ENCODE assay signal across 12 mouse cellular contexts in genomic region chr3:89187690-89188477, GRCm38 (mm10). TPM values are rescaled to one million over a fixed set of nuclear protein-coding genes. Genes with fewer than 3 reads are reported as not detected.
DNase-seq lines count a peak whose midpoint lies in the region; ATAC-seq and TF ChIP-seq lines count a peak whose summit lies in the region.
"Had no signal": no experiment of that assay in that cellular context is flagged by ENCODE, and none has a peak within 500 bp of the region (broad histone marks: within the 10 kb centered on the region; RNA-seq: fewer than 3 reads in every experiment).

No protein-coding gene starts in this region.

- no peaks in the 10 kb centered on the region for H3K27me3 ChIP-seq in kidney, embryonic 15.5 days
- peaks cover 41% of the 10 kb centered on the region for H3K27me3 ChIP-seq in E14TG2a.4 (ENCODE audit: insufficient read depth, low read length)
- H3K27me3 ChIP-seq: embryonic facial prominence, embryonic 15.5 days had no signal

- no peak for TF ChIP-seq CTCF in E14TG2a.4 (conservative IDR thresholded peaks at IDR 0.05; ENCODE audit: low read length)

- peaks cover 25% of the 10 kb centered on the region for H3K36me3 ChIP-seq in kidney, embryonic 15.5 days
- no peaks in the 10 kb centered on the region for H3K36me3 ChIP-seq in E14TG2a.4 (ENCODE audit: insufficient read depth, low read length)

- no peaks in the 10 kb centered on the region for H3K9me3 ChIP-seq in kidney, embryonic 15.5 days (replicated peaks)
- no peaks in the 10 kb centered on the region for H3K9me3 ChIP-seq in E14TG2a.4 (ENCODE audit: low read length)
- H3K9me3 ChIP-seq: embryonic facial prominence, embryonic 15.5 days had no signal

- peak overlapping the region; percentile 40 for H3K4me2 ChIP-seq in kidney, embryonic 15.5 days
- H3K4me2 ChIP-seq: embryonic facial prominence, embryonic 15.5 days had no signal

- no peak overlapping the region for H3K9ac ChIP-seq in kidney, embryonic 15.5 days
- H3K9ac ChIP-seq: embryonic facial prominence, embryonic 15.5 days had no signal

- WGBS in kidney, embryonic 15.5 days: 59% methylated on average over 18 of the region's 18 CpGs

- peaks cover 54% of the 10 kb centered on the region for H3K4me1 ChIP-seq in kidney, embryonic 15.5 days
- H3K4me1 ChIP-seq in E14TG2a.4 (replicated peaks; ENCODE audit: low read depth, low read length): peaks cover 56% of the 10 kb centered on the region

- H3K27ac ChIP-seq in kidney, embryonic 15.5 days: peak overlapping the region; percentile 78
- H3K27ac ChIP-seq: embryonic facial prominence, embryonic 15.5 days; layer of hippocampus, adult 2 months had no signal

- no peak for DNase-seq in kidney, adult 11 months
- DNase-seq in CD4-positive helper T cell, adult 2 months (ENCODE audit: low read depth, low spot score): peak; percentile 76
- DNase-seq in naive thymus-derived CD4-positive, alpha-beta T cell, adult 2 months (ENCODE audit: low read depth): peak; percentile 69
- DNase-seq in embryo, embryonic 10 days (ENCODE audit: low spot score): no peak
- DNase-seq in layer of hippocampus, adult 9-11 months: no peak
- DNase-seq: cerebellum, postnatal 10 days; heart, postnatal 10 days had no signal

- ATAC-seq in kidney, embryonic 15.5 days (replicated peaks; ENCODE audit: low FRiP score): no peak
- no peak for ATAC-seq in erythroblast, adult 5-6 weeks (replicated peaks; ENCODE audit: low FRiP score, poor library complexity, severe bottlenecking)

- no peak overlapping the region for H3K4me3 ChIP-seq in kidney, embryonic 15.5 days (replicated peaks)
- H3K4me3 ChIP-seq in E14TG2a.4 (replicated peaks; ENCODE audit: low read length): peak overlapping the region; percentile 67
- H3K4me3 ChIP-seq: embryonic facial prominence, embryonic 15.5 days; layer of hippocampus, adult 2 months had no signal

RNA-seq across cellular contexts. Expression of gene Fam189b, which starts 4.9 kb away (rescaled TPM):
- polyA plus RNA-seq in kidney, embryonic 15.5 days (2015; fragmentation: Nextera tagmentation; extraction: Ambion mirVana): 37.1 and 50.4 TPM in 2 replicates
- total RNA-seq in erythroblast, adult 5-6 weeks (2015; ENCODE audit: low replicate concordance): 3.3 and 18.6 TPM in 2 replicates
- total RNA-seq in erythroblast, adult 5-6 weeks (2017; ENCODE audit: low replicate concordance): 1.8 TPM in 1 of 2 replicates, not detected in the other

RNA-seq across cellular contexts. Expression of gene Scamp3, which starts 10.6 kb away (rescaled TPM):
- 122 and 133 TPM in 2 replicates for polyA plus RNA-seq in kidney, embryonic 15.5 days (2015; fragmentation: Nextera tagmentation; extraction: Ambion mirVana)
- total RNA-seq in erythroblast, adult 5-6 weeks (2015; ENCODE audit: low replicate concordance): 20.3 and 24.0 TPM in 2 replicates
- total RNA-seq in erythroblast, adult 5-6 weeks (2017; ENCODE audit: low replicate concordance): 3.5 and 5.8 TPM in 2 replicates

RNA-seq across cellular contexts. Expression of gene Gba, which starts 14.8 kb away (rescaled TPM):
- 41.4 and 44.0 TPM in 2 replicates for polyA plus RNA-seq in kidney, embryonic 15.5 days (2015; fragmentation: Nextera tagmentation; extraction: Ambion mirVana)
- 11.1 and 18.8 TPM in 2 replicates for total RNA-seq in erythroblast, adult 5-6 weeks (2015; ENCODE audit: low replicate concordance)
- total RNA-seq in erythroblast, adult 5-6 weeks (2017; ENCODE audit: low replicate concordance): 12.9 and 13.2 TPM in 2 replicates

RNA-seq across cellular contexts. Expression of gene Clk2, which starts 23.3 kb away (rescaled TPM):
- polyA plus RNA-seq in kidney, embryonic 15.5 days (2015; fragmentation: Nextera tagmentation; extraction: Ambion mirVana): 28.4 and 32.0 TPM in 2 replicates
- 16.3 and 37.9 TPM in 2 replicates for total RNA-seq in erythroblast, adult 5-6 weeks (2015; ENCODE audit: low replicate concordance)
- 24.4 and 47.4 TPM in 2 replicates for total RNA-seq in erythroblast, adult 5-6 weeks (2017; ENCODE audit: low replicate concordance)

RNA-seq across cellular contexts. Expression of gene Thbs3, which starts 27.1 kb away (rescaled TPM):
- 14.9 and 20.5 TPM in 2 replicates for polyA plus RNA-seq in kidney, embryonic 15.5 days (2015; fragmentation: Nextera tagmentation; extraction: Ambion mirVana)
- total RNA-seq in erythroblast, adult 5-6 weeks (2015; ENCODE audit: low replicate concordance): not detected in 2 replicates
- total RNA-seq in erythroblast, adult 5-6 weeks (2017; ENCODE audit: low replicate concordance): 1.7 TPM in 1 of 2 replicates, not detected in the other

Comparison
In these comparisons a context has a peak if more than half of its experiments do, and no peak if none do; other contexts are left out.
1. DNase-seq: peak in CD4-positive helper T cell, adult 2 months (single experiment) and naive thymus-derived CD4-positive, alpha-beta T cell, adult 2 months (single experiment); none in kidney, adult 11 months (single experiment), embryo, embryonic 10 days (single experiment) and layer of hippocampus, adult 9-11 months (single experiment).